Mouse (Mus musculus) CD4-positive, CD25-positive, alpha-beta regulatory T cell, adult 4 months (primary cell): ENCODE measurements around the gene Dynlt1b. TPM values are rescaled to one million over a fixed set of nuclear protein-coding genes. Genes with fewer than 3 reads are reported as not detected.
"Not testable (repeated sequence)": the region's sequence is repeated elsewhere in the genome, so short reads cannot be mapped to it uniquely, and the experiment has no call there.

ENCODE experiments used
- ATAC-seq: one replicate; pipeline ENCODE4 v1.8.0; 2017
- polyA plus RNA-seq, 2 experiments: library from polyadenylated mRNA; unstranded; fragments of 100-300 nt; shearing (Covaris generic); gene quantifications; one replicate each; pipeline ENCODE4 v1.2.1; 2017

The Dynlt1b gene
- polyA plus RNA-seq, 2 experiments from 2014 or later, result 128 to 139 TPM

DNA sequence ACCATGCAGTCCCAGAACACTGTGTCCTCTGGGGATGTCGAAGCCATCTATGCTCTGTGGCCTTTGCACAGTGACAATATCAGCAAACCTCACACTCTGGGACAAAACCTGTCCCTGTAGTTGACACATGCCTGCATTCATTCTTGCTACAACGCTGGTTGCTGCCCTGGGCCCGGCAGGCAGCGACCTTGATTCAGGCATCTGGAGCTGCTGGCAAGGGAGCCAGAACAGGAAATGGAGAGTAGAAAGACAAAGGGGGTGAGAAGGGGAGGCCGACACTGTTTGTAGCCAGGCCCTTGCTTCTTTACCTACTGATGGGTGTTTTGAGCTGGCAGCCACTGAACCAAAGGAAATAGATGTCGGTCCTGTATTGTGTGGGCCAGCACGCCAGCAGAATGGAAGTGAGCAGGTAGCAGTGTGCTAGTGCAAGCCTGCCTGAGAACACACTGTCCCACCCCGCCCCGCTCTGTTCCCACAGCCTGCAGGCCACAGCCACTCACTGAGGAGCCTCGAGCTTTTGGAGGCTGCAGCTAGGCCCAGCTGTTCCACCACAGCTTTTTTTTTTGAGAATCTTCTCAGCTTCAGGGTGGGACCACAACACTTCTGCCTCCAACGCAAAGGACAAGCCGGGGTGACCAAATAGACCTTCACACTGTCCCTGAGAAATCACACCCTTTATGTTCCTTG is 5.5 kb upstream of the Dynlt1b start:
- peak; percentile 4 for ATAC-seq

- not testable (repeated sequence) for ATAC-seq
Observed at GRCm38 (mm10) chr17:6425325-6425724, 4.6 kb upstream of the Dynlt1b start.

- ATAC-seq, result not testable (repeated sequence)
Observed at GRCm38 (mm10) chr17:6426869-6427268, 3.0 kb upstream of the Dynlt1b start.

GRCm38 (mm10) chr17:6428926-6429325 is 986 bp upstream of the Dynlt1b start:
- not testable (repeated sequence) for ATAC-seq

DNA sequence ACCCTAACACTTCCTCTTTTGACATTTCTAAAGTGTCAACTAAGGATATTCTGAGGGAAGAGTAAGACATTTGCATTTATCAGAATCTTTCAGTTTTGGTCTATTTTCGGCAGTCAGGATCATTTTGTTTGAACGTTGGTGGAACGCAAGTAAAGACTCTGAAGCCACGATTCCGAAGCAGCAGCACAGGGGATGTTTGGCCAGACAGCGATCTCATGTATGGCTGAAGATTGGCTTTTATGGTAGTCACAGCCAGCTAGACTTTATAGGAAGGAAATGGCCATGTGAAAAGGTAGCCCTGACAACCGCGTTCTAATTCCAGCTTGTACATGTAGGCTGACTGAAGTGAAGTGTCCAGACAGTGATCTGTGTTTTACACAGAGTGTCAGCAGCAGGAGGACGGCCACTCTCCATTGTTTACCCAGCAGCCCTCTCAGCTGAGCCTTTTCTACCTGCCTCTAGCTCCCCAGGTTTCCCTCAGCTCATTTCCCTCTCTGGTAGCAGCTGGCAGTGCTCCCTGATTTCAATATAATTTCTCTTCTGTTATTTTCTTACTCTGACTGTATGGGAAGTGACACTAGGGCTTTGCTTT is 594 bp downstream of the Dynlt1b start:
- not testable (repeated sequence) for ATAC-seq

DNA sequence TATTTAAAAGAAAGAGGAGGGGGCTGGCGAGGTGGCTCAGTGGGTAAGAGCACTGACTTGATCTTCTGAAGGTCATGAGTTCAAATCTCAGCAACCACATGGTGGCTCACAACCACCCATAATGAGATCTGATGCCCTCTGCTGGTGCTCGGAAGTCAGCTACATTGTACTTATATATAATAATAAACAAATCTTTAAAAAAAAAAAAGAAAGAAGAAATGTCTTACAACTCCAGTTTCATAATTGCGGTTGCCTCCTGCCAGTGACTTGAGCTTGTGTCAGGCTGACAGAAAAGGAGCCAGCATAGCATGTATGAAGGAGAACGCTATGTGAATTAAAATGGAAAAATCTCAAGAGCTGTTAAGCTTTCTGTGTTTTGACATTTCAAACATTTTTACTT is 2.5 kb downstream of the Dynlt1b start:
- ATAC-seq, result not testable (repeated sequence)

- not testable (repeated sequence) for ATAC-seq
Observed at GRCm38 (mm10) chr17:6433691-6434090, 3.8 kb downstream of the Dynlt1b start.

GRCm38 (mm10) chr17:6438080-6438479 is 8.2 kb downstream of the Dynlt1b start:
- not testable (repeated sequence) for ATAC-seq

DNA sequence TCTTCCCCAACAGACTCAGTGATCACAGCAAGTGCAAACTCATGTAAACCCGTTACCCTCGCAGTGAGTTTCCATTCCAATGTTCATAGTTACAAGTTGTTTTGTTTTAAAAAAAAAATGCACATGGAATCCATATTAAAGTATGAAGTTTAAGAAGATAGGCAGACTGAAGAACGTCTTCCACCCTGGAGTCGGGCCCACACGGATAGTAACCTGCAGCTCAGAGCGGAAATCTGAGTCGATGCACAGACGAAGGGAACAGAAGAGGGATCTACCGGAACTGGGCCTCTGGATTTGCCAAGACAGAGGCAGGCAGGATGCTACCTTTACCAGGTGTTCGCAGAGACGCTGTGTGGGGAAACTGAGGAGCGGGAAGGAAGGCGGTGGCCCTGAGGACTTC is 10.0 kb downstream of the Dynlt1b start:
- ATAC-seq, result not testable (repeated sequence)

- ATAC-seq, result not testable (repeated sequence)
Observed at GRCm38 (mm10) chr17:6440493-6441077, 10.7 kb downstream of the Dynlt1b start.

DNA sequence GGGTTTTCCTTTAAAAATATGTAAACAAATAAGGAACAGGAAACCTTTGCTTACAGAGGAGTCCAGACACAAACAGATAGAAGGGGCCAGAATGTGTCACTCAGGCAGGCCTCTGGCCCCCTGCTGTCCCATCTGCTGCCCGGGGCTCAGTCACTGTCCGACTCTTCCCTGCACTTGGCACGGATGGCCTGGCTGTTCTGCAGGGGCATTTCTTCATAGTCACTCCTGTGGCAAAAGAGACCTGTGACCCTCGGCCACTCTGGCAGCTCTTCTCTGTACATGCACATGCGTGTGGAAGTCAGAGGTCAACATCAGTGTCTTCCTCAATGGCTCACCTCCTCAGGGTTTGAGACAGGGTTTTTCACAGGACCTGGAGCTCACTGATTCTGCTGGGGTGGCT is 11.3 kb downstream of the Dynlt1b start:
- not testable (repeated sequence) for ATAC-seq

DNA sequence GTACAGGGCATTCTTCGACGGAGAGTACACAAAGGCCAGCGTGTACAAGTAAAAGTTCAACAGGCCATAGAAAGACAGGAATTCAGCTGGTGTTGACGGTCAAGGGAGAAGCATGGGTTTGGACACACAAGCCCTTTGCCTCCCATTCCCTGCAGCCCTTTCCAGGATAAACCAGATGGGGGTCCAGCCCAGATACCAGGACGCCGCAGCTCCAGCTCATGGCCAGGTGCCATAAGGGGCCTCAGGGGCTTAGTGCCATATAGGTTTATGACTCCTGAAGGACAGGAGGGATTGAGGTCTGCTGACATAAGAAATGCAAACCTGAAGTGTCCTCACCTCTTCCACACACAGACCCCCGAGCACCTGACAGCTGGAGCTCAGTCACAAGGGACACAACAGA is 12.6 kb downstream of the Dynlt1b start:
- ATAC-seq, result not testable (repeated sequence)

- ATAC-seq, result not testable (repeated sequence)
Observed at GRCm38 (mm10) chr17:6445794-6446587, 16.1 kb downstream of the Dynlt1b start.

GRCm38 (mm10) chr17:6448293-6448692 is 18.4 kb downstream of the Dynlt1b start:
- ATAC-seq, result not testable (repeated sequence)

DNA sequence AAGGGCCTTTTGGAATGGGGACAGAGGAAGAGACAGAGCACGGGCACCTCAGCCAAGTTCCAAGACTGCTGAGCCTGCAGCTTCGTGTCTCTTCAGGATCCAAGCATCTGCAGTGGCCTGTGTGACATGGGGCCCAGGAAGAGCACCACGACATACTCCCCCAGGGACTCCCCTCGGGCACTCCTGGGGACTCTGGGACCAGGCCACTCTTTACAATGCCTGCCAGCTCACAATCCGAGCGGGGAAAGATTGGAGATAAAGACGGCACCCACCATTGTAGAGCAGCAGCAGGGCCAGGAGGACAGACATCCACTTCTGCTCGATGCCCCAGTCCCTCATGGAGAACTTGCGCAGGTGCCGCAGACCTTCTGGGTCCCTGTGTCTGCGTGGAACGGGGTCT is 19.3 kb downstream of the Dynlt1b start:
- ATAC-seq, result not testable (repeated sequence)

DNA sequence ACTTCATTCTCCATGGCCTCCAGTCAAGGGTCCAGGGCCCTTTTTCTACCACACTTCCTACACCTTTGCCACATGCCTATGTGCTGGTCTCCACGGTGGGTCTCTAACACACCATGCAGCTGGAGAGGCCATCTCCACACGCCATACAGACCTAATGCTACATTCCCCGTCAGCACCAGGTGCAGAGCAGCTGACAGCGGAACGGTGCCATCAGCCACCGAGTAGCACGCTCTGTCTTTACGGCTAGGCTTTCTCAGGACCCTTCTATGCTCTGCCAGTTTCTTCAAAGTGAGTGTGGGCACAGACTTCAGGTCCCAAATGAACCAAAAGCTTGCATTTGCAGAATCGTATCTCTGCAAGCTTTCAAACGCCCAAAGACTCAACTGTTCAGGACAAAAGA is 21.3 kb downstream of the Dynlt1b start:
- ATAC-seq, result not testable (repeated sequence)

GRCm38 (mm10) chr17:6452689-6453088 is 22.8 kb downstream of the Dynlt1b start:
- ATAC-seq, result not testable (repeated sequence)

GRCm38 (mm10) chr17:6454703-6455102 is 24.8 kb downstream of the Dynlt1b start:
- ATAC-seq, result not testable (repeated sequence)

GRCm38 (mm10) chr17:6455883-6456282 is 26.0 kb downstream of the Dynlt1b start:
- not testable (repeated sequence) for ATAC-seq

DNA sequence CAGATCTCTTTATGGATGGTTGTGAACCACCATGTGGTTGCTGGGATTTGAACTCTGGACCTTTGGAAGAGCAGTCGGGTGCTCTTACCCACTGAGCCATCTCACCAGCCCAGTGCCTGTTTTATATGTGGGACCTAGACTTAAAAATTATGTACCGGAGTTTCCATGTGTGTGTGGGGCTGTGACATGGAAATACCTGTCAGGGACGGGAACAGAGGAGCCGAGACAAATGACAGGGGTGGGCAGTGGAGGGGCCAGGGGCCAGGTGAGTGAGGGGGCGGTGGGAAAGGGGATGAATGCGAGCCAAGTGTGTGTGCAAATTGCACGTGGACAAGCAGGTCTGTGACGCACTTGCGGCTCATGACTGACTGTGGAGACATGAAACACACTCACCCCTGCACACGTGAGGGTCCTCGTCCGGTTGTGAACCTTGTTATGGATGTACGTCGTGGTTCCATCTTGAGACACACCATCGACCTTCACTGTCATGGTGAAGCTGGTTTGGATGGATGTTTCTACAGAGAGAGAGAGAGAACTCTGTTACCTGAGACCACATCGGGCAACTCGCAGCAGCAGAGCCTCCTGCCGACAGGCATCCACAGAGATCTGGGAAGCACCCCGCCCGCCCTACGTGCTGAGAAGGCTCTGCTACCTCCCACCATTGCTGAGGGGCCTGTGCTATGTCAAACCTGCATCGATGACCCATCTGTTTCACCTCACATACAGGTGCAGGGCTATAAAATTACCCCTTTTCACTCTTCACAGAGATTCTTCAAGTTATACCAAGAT is 26.9 kb downstream of the Dynlt1b start:
- ATAC-seq, result not testable (repeated sequence)

- ATAC-seq, result not testable (repeated sequence)
Observed at GRCm38 (mm10) chr17:6461083-6461595, 31.2 kb downstream of the Dynlt1b start.

DNA sequence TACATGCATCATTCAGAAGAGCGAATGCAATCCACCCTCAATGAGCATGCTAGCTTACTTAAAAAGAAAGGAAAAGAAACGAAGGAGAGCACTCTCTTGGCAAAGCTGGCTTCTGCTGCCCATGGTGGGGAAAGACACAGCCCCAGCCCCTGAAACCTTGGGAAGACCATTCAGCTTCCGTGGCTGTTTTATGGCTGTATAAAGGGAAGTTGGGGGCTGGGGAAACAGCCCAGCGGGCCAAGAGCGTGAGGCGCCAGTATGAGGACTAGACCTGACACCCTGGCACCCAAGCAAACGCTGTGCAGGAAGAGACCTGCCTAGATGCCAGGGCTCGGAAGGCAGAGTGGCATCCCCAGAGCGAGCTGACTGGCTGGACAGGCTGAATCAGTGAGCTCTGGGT is 35.8 kb downstream of the Dynlt1b start:
- ATAC-seq, result not testable (repeated sequence)
